In the genomic region with DNA sequence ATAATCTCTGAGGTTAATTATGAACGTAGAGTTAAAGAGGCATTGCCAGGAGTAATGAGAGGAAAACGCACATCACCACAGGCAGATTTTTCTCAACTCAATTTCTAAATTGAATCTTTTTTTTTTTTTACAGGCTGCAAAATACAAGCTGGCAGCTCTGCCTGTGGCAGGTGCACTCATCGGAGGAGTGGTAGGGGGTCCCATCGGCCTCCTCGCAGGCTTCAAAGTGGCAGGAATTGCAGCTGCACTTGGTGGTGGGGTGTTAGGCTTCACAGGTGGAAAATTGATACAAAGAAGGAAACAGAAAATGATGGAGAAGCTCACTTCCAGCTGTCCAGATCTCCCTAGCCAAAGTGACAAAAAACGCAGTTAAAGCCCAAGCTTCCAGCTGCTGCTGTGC, we compare ENCODE assay signal across 12 mouse cellular contexts.
"Had no signal": no experiment of that assay in that cellular context is flagged by ENCODE, and none has a peak within 500 bp of the region (broad histone marks: within the 10 kb centered on the region; RNA-seq: fewer than 3 reads in every experiment).

No protein-coding gene starts in this region.

- DNase-seq: kidney, adult 8-10 months; kidney, postnatal 25 days; lung, adult 2 months; lung, postnatal 36 days; right cerebral cortex, adult 18-20 months; right cerebral cortex, postnatal 25 days; thymus, postnatal 36 days had no signal

- H3K4me3 ChIP-seq: left cerebral cortex, adult 2 months; limb, embryonic 10.5 days; liver, embryonic 15.5 days; midbrain, embryonic 13.5 days had no signal

- H3K27me3 ChIP-seq: liver, embryonic 15.5 days; midbrain, embryonic 13.5 days had no signal

- H3K4me2 ChIP-seq: liver, embryonic 15.5 days; midbrain, embryonic 13.5 days had no signal

- H3K9me3 ChIP-seq: limb, embryonic 10.5 days; liver, embryonic 15.5 days; midbrain, embryonic 13.5 days had no signal

- H3K9ac ChIP-seq: liver, embryonic 15.5 days; midbrain, embryonic 13.5 days had no signal

- H3K36me3 ChIP-seq: limb, embryonic 10.5 days; midbrain, embryonic 13.5 days had no signal

- ATAC-seq: lung, postnatal 0 days; midbrain, embryonic 13.5 days had no signal

- H3K4me1 ChIP-seq: limb, embryonic 10.5 days had no signal

- H3K27ac ChIP-seq: left cerebral cortex, adult 2 months; limb, embryonic 10.5 days; liver, embryonic 15.5 days had no signal
